Mouse (Mus musculus): Measurements from ENCODE around the gene Nbas.

DNA sequence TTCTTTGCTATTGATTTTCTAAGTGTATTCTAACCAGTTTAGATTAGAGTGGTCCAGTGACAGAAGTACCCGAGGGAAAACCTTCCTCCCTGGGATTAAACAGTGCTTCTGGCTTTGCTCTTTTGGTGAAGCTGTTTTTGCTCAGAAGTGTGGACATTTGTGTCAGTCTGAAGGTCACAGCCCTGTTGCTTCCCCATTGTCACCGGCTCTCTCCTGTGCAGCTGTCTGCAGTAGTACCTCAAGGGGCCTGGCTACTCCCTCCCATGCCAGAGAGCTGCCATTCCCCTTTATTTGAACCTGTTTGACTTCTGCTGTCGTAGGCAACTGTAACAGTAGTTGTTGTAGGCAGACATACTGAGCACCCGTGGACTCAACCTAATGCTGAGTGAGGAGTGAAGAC, 307.8 kb downstream of the Nbas start:
- no peak for TF ChIP-seq CTCF (IDR thresholded peaks at IDR 0.05; ENCODE audit: borderline replicate concordance, extremely low read depth, insufficient read depth, insufficient read length)
- no peak for TF ChIP-seq POLR2A (IDR thresholded peaks at IDR 0.05; ENCODE audit: borderline replicate concordance, extremely low read depth, insufficient read depth, insufficient read length, poor library complexity, severe bottlenecking)
